ENCODE assay signal across 29 mouse cellular contexts in the genomic region with DNA sequence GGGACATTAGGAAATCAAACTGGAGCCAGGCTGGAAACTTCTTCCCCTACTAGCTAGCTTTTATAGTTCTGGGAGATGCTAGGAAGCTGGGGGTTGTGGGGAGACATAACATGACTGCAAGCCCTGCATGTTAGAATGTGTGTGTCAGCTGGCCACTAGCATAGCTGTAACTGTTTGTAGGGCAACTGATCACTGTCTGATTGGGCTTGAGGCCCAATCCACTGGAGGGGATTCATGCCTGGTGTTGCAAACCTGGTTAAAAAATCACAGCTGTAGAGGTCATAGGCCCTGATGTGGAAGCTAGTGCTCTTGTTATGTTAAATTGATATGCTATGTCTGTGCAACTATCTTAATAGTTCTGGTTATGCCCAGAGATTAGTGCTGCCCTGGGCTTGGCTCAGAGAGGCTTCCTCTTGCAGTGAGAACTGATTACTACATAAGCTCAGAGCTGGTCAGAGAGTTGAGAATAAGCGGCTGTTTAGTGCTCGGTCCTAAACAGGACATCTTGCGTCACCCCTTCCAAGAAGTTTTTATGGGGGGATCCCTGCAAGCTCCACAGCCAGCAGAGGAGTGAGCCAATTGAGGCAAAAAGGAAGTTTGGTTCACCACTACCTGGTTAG. TPM values are rescaled to one million over a fixed set of nuclear protein-coding genes. Genes with fewer than 3 reads are reported as not detected.
"Had no signal": no experiment of that assay in that cellular context is flagged by ENCODE, and none has a peak within 500 bp of the region (broad histone marks: within the 10 kb centered on the region; RNA-seq: fewer than 3 reads in every experiment).

No protein-coding gene starts in this region.

- H3K9me3 ChIP-seq: intestine, embryonic 15.5 days; limb, embryonic 12.5 days; limb, embryonic 15.5 days; megakaryocyte, embryonic 14.5 days; midbrain, embryonic 10.5 days; midbrain, embryonic 13.5 days; neural tube, embryonic 13.5 days; stomach, embryonic 15.5 days had no signal

- ATAC-seq: intestine, embryonic 15.5 days; liver, postnatal 0 days; midbrain, embryonic 13.5 days; midbrain, embryonic 16.5 days had no signal

- H3K27ac ChIP-seq: intestine, embryonic 15.5 days; limb, embryonic 12.5 days; limb, embryonic 15.5 days; liver, embryonic 14.5 days; midbrain, embryonic 10.5 days; midbrain, embryonic 13.5 days; neural tube, embryonic 13.5 days; stomach, embryonic 15.5 days had no signal

- H3K27me3 ChIP-seq: intestine, embryonic 15.5 days; limb, embryonic 12.5 days; limb, embryonic 15.5 days; megakaryocyte, embryonic 14.5 days; midbrain, embryonic 13.5 days; neural tube, embryonic 13.5 days; stomach, embryonic 15.5 days had no signal

- H3K36me3 ChIP-seq: intestine, embryonic 15.5 days; limb, embryonic 12.5 days; limb, embryonic 15.5 days; midbrain, embryonic 10.5 days; midbrain, embryonic 13.5 days; neural tube, embryonic 13.5 days; stomach, embryonic 15.5 days had no signal

- DNase-seq: kidney, adult 11 months; kidney, adult 8-10 months; kidney, postnatal 14 days; kidney, postnatal 4 days; left cerebral cortex, postnatal 4 days; liver, postnatal 0 days; lung, postnatal 4 days; retina, postnatal 1 day; right cerebral cortex, postnatal 25 days; spleen, adult 18-20 months; thymus, postnatal 25 days had no signal

- H3K4me1 ChIP-seq: intestine, embryonic 15.5 days; limb, embryonic 12.5 days; limb, embryonic 15.5 days; megakaryocyte, embryonic 14.5 days; midbrain, embryonic 10.5 days; midbrain, embryonic 13.5 days; neural tube, embryonic 13.5 days; stomach, embryonic 15.5 days had no signal

- H3K9ac ChIP-seq: intestine, embryonic 15.5 days; limb, embryonic 12.5 days; limb, embryonic 15.5 days; liver, embryonic 14.5 days; liver, postnatal 0 days; midbrain, embryonic 13.5 days; neural tube, embryonic 13.5 days; stomach, embryonic 15.5 days had no signal

- H3K4me2 ChIP-seq: intestine, embryonic 15.5 days; limb, embryonic 12.5 days; limb, embryonic 15.5 days; liver, embryonic 11.5 days; midbrain, embryonic 13.5 days; neural tube, embryonic 13.5 days; stomach, embryonic 15.5 days had no signal

- H3K4me3 ChIP-seq: intestine, embryonic 15.5 days; limb, embryonic 12.5 days; limb, embryonic 15.5 days; megakaryocyte, embryonic 14.5 days; midbrain, embryonic 10.5 days; midbrain, embryonic 13.5 days; myocyte; neural tube, embryonic 13.5 days; stomach, embryonic 15.5 days had no signal

RNA-seq across cellular contexts. Expression of a gene that starts 19.3 kb away (rescaled TPM):
- total RNA-seq: layer of hippocampus, adult 18-20 months; layer of hippocampus, postnatal 14 days; left cerebral cortex, adult 8-10 months; left cerebral cortex, postnatal 14 days; left cerebral cortex, postnatal 4 days; monocyte, adult 5-6 weeks; neutrophil, adult 5-6 weeks had no signal
- polyA plus RNA-seq: intestine, embryonic 15.5 days; limb, embryonic 12.5 days; liver, embryonic 11.5 days; liver, postnatal 0 days; midbrain, embryonic 10.5 days; midbrain, embryonic 13.5 days; midbrain, embryonic 16.5 days; myocyte; neural tube, embryonic 13.5 days had no signal
